Mouse (Mus musculus) hindbrain, embryonic 12.5 days (tissue): ENCODE measurements at regions not wholly inside any gene's neighbourhood (a gene's known extent, or its start where the extent isn't known, plus 50 kb on each side); places are given as distances from the start of the nearest gene placed in this dataset.
"Not testable (repeated sequence)": the region's sequence is repeated elsewhere in the genome, so short reads cannot be mapped to it uniquely, and the experiment has no call there.

Experiments used
- ATAC-seq: fragments of 200-750 bp; cut with Nextera tagmentation; 2 replicates; pipeline ENCODE4 v1.8.0; 2017; ENCODE audit warnings: moderate TSS enrichment; ENCODE audit not compliant: low FRiP score
- H3K27ac ChIP-seq: fragments of 300-500 bp; sonication (generic); 2 replicates; pipeline ENCODE4 v1.5.1; 2016; ENCODE audit warnings: mild to moderate bottlenecking
- H3K27me3 ChIP-seq: fragments of 300-500 bp; sonication (generic); 2 replicates; pipeline ENCODE4 v1.6.1; 2016; ENCODE audit warnings: mild to moderate bottlenecking
- H3K36me3 ChIP-seq: fragments of 300-500 bp; sonication (generic); 2 replicates; pipeline ENCODE4 v1.6.1; 2016; ENCODE audit warnings: mild to moderate bottlenecking
- H3K4me1 ChIP-seq: fragments of 300-500 bp; sonication (generic); 2 replicates; pipeline ENCODE4 v1.6.1; 2016
- H3K4me2 ChIP-seq: fragments of 300-500 bp; sonication (generic); replicated peaks from 2 replicates; pipeline ENCODE4 v1.6.1; 2016; ENCODE audit warnings: mild to moderate bottlenecking
- H3K4me3 ChIP-seq: fragments of 300-500 bp; sonication (generic); 2 replicates; pipeline ENCODE4 v1.5.1; 2016; ENCODE audit warnings: mild to moderate bottlenecking
- H3K9ac ChIP-seq: fragments of 300-500 bp; sonication (generic); 2 replicates; pipeline ENCODE4 v1.6.1; 2016; ENCODE audit warnings: mild to moderate bottlenecking, moderate library complexity
- H3K9me3 ChIP-seq: fragments of 300-500 bp; sonication (generic); replicated peaks from 2 replicates; pipeline ENCODE4 v1.6.1; 2016; ENCODE audit warnings: mild to moderate bottlenecking
- WGBS: fragments of 180-500 bp; shearing (Covaris S2); methylation state at CpG from one replicate; pipeline ENCODE4 v1.1.7; 2016; 5-methylcytosine and 5-hydroxymethylcytosine counted together

- Histone ChIP-seq H3K27ac (no peak overlapping the region), H3K4me1 (peaks cover 8% of the 10 kb centered on the region), H3K27me3 (no peaks in the 10 kb centered on the region), H3K4me2 (no peak overlapping the region), H3K4me3 (no peak overlapping the region), H3K9me3 (no peaks in the 10 kb centered on the region), H3K36me3 (no peaks in the 10 kb centered on the region), H3K9ac (no peak overlapping the region)
- no peak for ATAC-seq
- 81% methylated on average over 10 of the region's 10 CpGs for WGBS
These were observed 88.6 kb downstream of the Phlda1 start for GRCm38 (mm10) chr10:111594651-111595050.

GRCm38 (mm10) chr10:111595513-111595995, 89.5 kb downstream of the Phlda1 start:
- peaks cover 16% of the 10 kb centered on the region for H3K4me1 ChIP-seq
- H3K9me3 ChIP-seq: no peaks in the 10 kb centered on the region
- no peak overlapping the region for H3K4me3 ChIP-seq
- H3K9ac ChIP-seq: no peak overlapping the region
- no peak overlapping the region for H3K4me2 ChIP-seq
- WGBS: 56% methylated on average over 8 of the region's 8 CpGs
- H3K27ac ChIP-seq: 0 out of 2 replicates have a peak overlapping the region, but pooled peaks have one; percentile 4
- ATAC-seq: peak; percentile 79
- H3K36me3 ChIP-seq: no peaks in the 10 kb centered on the region
- H3K27me3 ChIP-seq: no peaks in the 10 kb centered on the region

- H3K36me3 ChIP-seq: no peaks in the 10 kb centered on the region
- no peak overlapping the region for H3K9ac ChIP-seq
- no peak overlapping the region for H3K4me3 ChIP-seq
- no peak overlapping the region for H3K4me2 ChIP-seq
- peaks cover 22% of the 10 kb centered on the region for H3K4me1 ChIP-seq
- no peaks in the 10 kb centered on the region for H3K9me3 ChIP-seq
- no peak overlapping the region for H3K27ac ChIP-seq
- H3K27me3 ChIP-seq: no peaks in the 10 kb centered on the region
- no peak for ATAC-seq
- WGBS: 79% methylated on average over 5 of the region's 5 CpGs
These were observed 92.6 kb downstream of the Phlda1 start for GRCm38 (mm10) chr10:111598650-111599049.

- no peak for ATAC-seq
These were observed 93.5 kb downstream of the Phlda1 start for GRCm38 (mm10) chr10:111599297-111600250.

GRCm38 (mm10) chr10:111600251-111600620, 94.2 kb downstream of the Phlda1 start:
- Histone ChIP-seq H3K9me3 (no peaks in the 10 kb centered on the region), H3K27me3 (no peaks in the 10 kb centered on the region), H3K36me3 (no peaks in the 10 kb centered on the region), H3K4me2 (no peak overlapping the region), H3K9ac (no peak overlapping the region), H3K4me1 (peaks cover 22% of the 10 kb centered on the region), H3K4me3 (no peak overlapping the region), H3K27ac (peak overlapping the region; percentile 49; the same call in 1 of the 2 replicates)
- ATAC-seq: no peak
- WGBS: 64% methylated on average over 2 of the region's 2 CpGs

More at GRCm38 (mm10) chr10:111599297-111600250, 93.5 kb downstream of the Phlda1 start:
- 67% methylated on average over 10 of the region's 10 CpGs for WGBS
- no peak overlapping the region for H3K4me3 ChIP-seq
- H3K9ac ChIP-seq: no peak overlapping the region
- H3K4me1 ChIP-seq: peaks cover 22% of the 10 kb centered on the region
- H3K4me2 ChIP-seq: no peak overlapping the region
- H3K36me3 ChIP-seq: no peaks in the 10 kb centered on the region
- H3K9me3 ChIP-seq: no peaks in the 10 kb centered on the region
- H3K27me3 ChIP-seq: no peaks in the 10 kb centered on the region
- H3K27ac ChIP-seq: no peak overlapping the region

- peak; percentile 70; the same call in 1 of the 2 replicates for ATAC-seq
- Histone ChIP-seq H3K9me3 (no peaks in the 10 kb centered on the region), H3K4me1 (peaks cover 17% of the 10 kb centered on the region), H3K4me3 (no peak overlapping the region), H3K27ac (peak overlapping the region; percentile 49; the same call in 1 of the 2 replicates), H3K4me2 (no peak overlapping the region), H3K36me3 (no peaks in the 10 kb centered on the region), H3K27me3 (no peaks in the 10 kb centered on the region), H3K9ac (no peak overlapping the region)
- WGBS: 20% methylated on average over 2 of the region's 2 CpGs
These were observed 94.6 kb downstream of the Phlda1 start for GRCm38 (mm10) chr10:111600677-111601099.

- ATAC-seq: no peak
- no peak overlapping the region for H3K4me3 ChIP-seq
- H3K27ac ChIP-seq: no peak overlapping the region
- WGBS: 91% methylated on average over 1 of the region's 1 CpGs
- no peaks in the 10 kb centered on the region for H3K27me3 ChIP-seq
- H3K36me3 ChIP-seq: no peaks in the 10 kb centered on the region
- no peak overlapping the region for H3K9ac ChIP-seq
- H3K4me2 ChIP-seq: no peak overlapping the region
- H3K9me3 ChIP-seq: no peaks in the 10 kb centered on the region
- peaks cover 14% of the 10 kb centered on the region for H3K4me1 ChIP-seq
These were observed 97.1 kb downstream of the Phlda1 start for GRCm38 (mm10) chr10:111603166-111603565.

GRCm38 (mm10) chr10:111607381-111607780, 101.3 kb downstream of the Phlda1 start:
- not testable (repeated sequence) for ATAC-seq, H3K4me2 ChIP-seq, H3K27ac ChIP-seq, H3K4me3 ChIP-seq, H3K4me1 ChIP-seq, H3K9ac ChIP-seq, H3K9me3 ChIP-seq, H3K27me3 ChIP-seq, H3K36me3 ChIP-seq
- WGBS: 79% methylated on average over 2 of the region's 2 CpGs

GRCm38 (mm10) chr10:111608385-111609093, 102.5 kb downstream of the Phlda1 start:
- ATAC-seq: no peak
- H3K27me3 ChIP-seq: no peaks in the 10 kb centered on the region
- no peak overlapping the region for H3K27ac ChIP-seq
- no peaks in the 10 kb centered on the region for H3K9me3 ChIP-seq
- H3K4me2 ChIP-seq: no peak overlapping the region
- 71% methylated on average over 9 of the region's 9 CpGs for WGBS
- H3K9ac ChIP-seq: no peak overlapping the region
- H3K36me3 ChIP-seq: no peaks in the 10 kb centered on the region
- no peak overlapping the region for H3K4me3 ChIP-seq
- H3K4me1 ChIP-seq: no peaks in the 10 kb centered on the region

GRCm38 (mm10) chr10:111609889-111610288, 103.8 kb downstream of the Phlda1 start:
- 93% methylated on average over 2 of the region's 2 CpGs for WGBS

GRCm38 (mm10) chr10:111619627-111620270, 113.7 kb downstream of the Phlda1 start:
- Histone ChIP-seq H3K27ac (no peak overlapping the region), H3K4me2 (no peak overlapping the region), H3K27me3 (no peaks in the 10 kb centered on the region), H3K9me3 (no peaks in the 10 kb centered on the region), H3K36me3 (no peaks in the 10 kb centered on the region), H3K4me3 (no peak overlapping the region), H3K9ac (no peak overlapping the region), H3K4me1 (peaks cover 2% of the 10 kb centered on the region; the same call in 1 of the 2 replicates)
- WGBS: 89% methylated on average over 10 of the region's 11 CpGs
- ATAC-seq: no peak

More at GRCm38 (mm10) chr10:111609889-111610288, 103.8 kb downstream of the Phlda1 start:
- Histone ChIP-seq H3K27ac (no peak overlapping the region), H3K9ac (no peak overlapping the region), H3K36me3 (no peaks in the 10 kb centered on the region), H3K27me3 (no peaks in the 10 kb centered on the region), H3K4me1 (no peaks in the 10 kb centered on the region), H3K4me3 (no peak overlapping the region), H3K9me3 (no peaks in the 10 kb centered on the region), H3K4me2 (no peak overlapping the region)
- no peak for ATAC-seq
